Mouse (Mus musculus): ENCODE data around the gene Gstm2.

GRCm38 (mm10) chr3:108022650-108023049 lies 36.4 kb upstream of the Gstm2 start:
- no peak for TF ChIP-seq CTCF (IDR thresholded peaks at IDR 0.05; ENCODE audit: insufficient read depth, low read length)
- TF ChIP-seq POLR2A (IDR thresholded peaks at IDR 0.05; ENCODE audit: borderline replicate concordance, extremely low read depth, low read depth, low read length), result no peak

All from lung, adult 2 months (tissue).